Mouse (Mus musculus) small intestine, adult 2 months (tissue): ENCODE measurements around the gene Syne2.

Experiments used
- CTCF ChIP-seq: fragments of 200-500 bp; IDR thresholded peaks from 2 replicates; pipeline ENCODE4 v1.5.1; 2012; ENCODE audit warnings: low read depth, mild to moderate bottlenecking, control low read depth, inconsistent platforms, low read length, moderate library complexity, mixed read lengths; ENCODE audit not compliant: insufficient replicate concordance, insufficient read length; ENCODE audit errors: extremely low read depth
- POLR2A ChIP-seq: fragments of 200-500 bp; IDR thresholded peaks from 2 replicates; pipeline ENCODE4 v1.6.1; 2012; ENCODE audit warnings: low read depth, mild to moderate bottlenecking, control low read depth, inconsistent platforms, low read length, moderate library complexity

DNA sequence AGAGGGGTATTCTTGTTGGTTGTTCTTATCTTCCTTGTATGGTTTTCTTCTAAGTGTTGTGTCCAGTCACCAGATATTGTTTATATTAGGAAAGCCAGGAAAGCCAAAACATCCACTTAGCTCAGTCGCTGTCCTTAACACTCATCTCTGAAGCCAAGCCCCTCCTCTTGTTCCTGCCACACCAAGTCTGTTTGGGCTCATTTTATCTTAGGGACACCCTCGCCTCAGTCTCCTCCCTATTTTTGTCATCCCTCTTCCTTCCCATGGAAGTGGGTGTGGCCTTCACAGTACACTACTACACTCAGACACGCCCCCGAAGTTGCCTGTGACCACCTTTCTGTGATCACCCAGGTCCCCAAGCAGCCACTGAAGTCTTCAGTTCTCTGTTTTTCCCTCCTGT is 314.7 kb downstream of the Syne2 start:
- TF ChIP-seq CTCF (no peak), POLR2A (no peak)
